ENCODE assay signal across 8 mouse cellular contexts in genomic region chr9:58203516-58204447, GRCm38 (mm10). TPM values are rescaled to one million over a fixed set of nuclear protein-coding genes. Genes with fewer than 3 reads are reported as not detected.
DNase-seq lines count a peak whose midpoint lies in the region; ATAC-seq and TF ChIP-seq lines count a peak whose summit lies in the region.

Gene Islr (minus strand): TSS chr9:58204306.
Gene Islr2 (minus strand): TSS chr9:58204319.

- peaks cover 6% of the 10 kb centered on the region; the same call in 1 of the 2 replicates for H3K4me1 ChIP-seq in heart, postnatal 0 days (ENCODE audit: control insufficient read depth, insufficient read depth)
- H3K4me1 ChIP-seq in liver, postnatal 0 days (ENCODE audit: insufficient read depth): no peaks in the 10 kb centered on the region; the same call in 1 of the 2 replicates
- peaks cover 23% of the 10 kb centered on the region for H3K4me1 ChIP-seq in neural tube, embryonic 12.5 days

- peak; percentile 53 for TF ChIP-seq CTCF in heart, postnatal 0 days (IDR thresholded peaks at IDR 0.05; ENCODE audit: low read depth)
- peak; percentile 63 for TF ChIP-seq CTCF in liver, postnatal 0 days (IDR thresholded peaks at IDR 0.05; ENCODE audit: low read depth)

- H3K27ac ChIP-seq in heart, postnatal 0 days (ENCODE audit: low read depth): no peak within 1 kb of the TSS
- no peak within 1 kb of the TSS for H3K27ac ChIP-seq in liver, postnatal 0 days (ENCODE audit: low read depth)
- no peak within 1 kb of the TSS for H3K27ac ChIP-seq in neural tube, embryonic 12.5 days

- 4% methylated on average over 42 of the region's 42 CpGs for WGBS in heart, postnatal 0 days
- WGBS in liver, postnatal 0 days (ENCODE audit: insufficient replicate concordance): 3% methylated on average over 42 of the region's 42 CpGs
- under 1% methylated on average over 42 of the region's 42 CpGs for WGBS in neural tube, embryonic 12.5 days

- H3K36me3 ChIP-seq in heart, postnatal 0 days (replicated peaks; ENCODE audit: control insufficient read depth, insufficient read depth, low read length): no peaks in the 10 kb centered on the region
- H3K36me3 ChIP-seq in liver, postnatal 0 days (replicated peaks; ENCODE audit: insufficient read depth, low read length): no peaks in the 10 kb centered on the region
- no peaks in the 10 kb centered on the region for H3K36me3 ChIP-seq in neural tube, embryonic 12.5 days

- peak; percentile 27 to 51 for DNase-seq in CD8-positive naive resting alpha-beta T cell, adult 2 months (ENCODE audit: low read depth in 2 of 2, low spot score in 2 of 2)
- peak; percentile 81 for DNase-seq in adrenal gland, postnatal 14 days
- peak; percentile 50 for DNase-seq in heart, postnatal 0 days (ENCODE audit: low spot score)
- DNase-seq in kidney, postnatal 14 days: peak; percentile 86
- peak; percentile 74 for DNase-seq in liver, postnatal 0 days
- peak; percentile 59 for DNase-seq in thymus, postnatal 25 days

- H3K27me3 ChIP-seq in heart, postnatal 0 days (ENCODE audit: control insufficient read depth, insufficient read depth, low read length): peaks cover 53% of the 10 kb centered on the region
- peaks cover 63% of the 10 kb centered on the region for H3K27me3 ChIP-seq in liver, postnatal 0 days (ENCODE audit: insufficient read depth, low read length)
- peaks cover 52% of the 10 kb centered on the region for H3K27me3 ChIP-seq in neural tube, embryonic 12.5 days (replicated peaks)

- H3K4me3 ChIP-seq in heart, postnatal 0 days (ENCODE audit: low read depth, low read length): peak within 1 kb of the TSS; percentile 47
- H3K4me3 ChIP-seq in liver, postnatal 0 days (ENCODE audit: low read depth, low read length): peak within 1 kb of the TSS; percentile 52
- peak within 1 kb of the TSS; percentile 24 for H3K4me3 ChIP-seq in neural tube, embryonic 12.5 days

- H3K9me3 ChIP-seq in heart, postnatal 0 days (replicated peaks; ENCODE audit: control insufficient read depth, low read length): no peaks in the 10 kb centered on the region
- H3K9me3 ChIP-seq in liver, postnatal 0 days (ENCODE audit: low read length): no peaks in the 10 kb centered on the region
- H3K9me3 ChIP-seq in neural tube, embryonic 12.5 days: no peaks in the 10 kb centered on the region

- H3K9ac ChIP-seq in heart, postnatal 0 days (replicated peaks; ENCODE audit: low read depth, low read length): no peak within 1 kb of the TSS
- H3K9ac ChIP-seq in liver, postnatal 0 days (replicated peaks): no peak within 1 kb of the TSS
- H3K9ac ChIP-seq in neural tube, embryonic 12.5 days: peak within 1 kb of the TSS; percentile 36

- peak; percentile 86 for ATAC-seq in erythroid progenitor cell, adult 5-6 weeks (replicated peaks; ENCODE audit: low FRiP score, poor library complexity, severe bottlenecking)
- peak; percentile 79 for ATAC-seq in heart, postnatal 0 days (ENCODE audit: insufficient read depth, low read depth)
- ATAC-seq in liver, postnatal 0 days: peak; percentile 79
- ATAC-seq in neural tube, embryonic 12.5 days (ENCODE audit: low FRiP score, low read depth): peak; percentile 72

- no peak for TF ChIP-seq EP300 in heart, postnatal 0 days (IDR thresholded peaks at IDR 0.05; ENCODE audit: low read depth)
- TF ChIP-seq EP300 in liver, postnatal 0 days (IDR thresholded peaks at IDR 0.05; ENCODE audit: low read depth): no peak

- H3K4me2 ChIP-seq in heart, postnatal 0 days (ENCODE audit: low read depth, low read length): peak within 1 kb of the TSS; percentile 66
- H3K4me2 ChIP-seq in liver, postnatal 0 days (ENCODE audit: low read depth, low read length): peak within 1 kb of the TSS; percentile 77
- H3K4me2 ChIP-seq in neural tube, embryonic 12.5 days (replicated peaks): peak within 1 kb of the TSS; percentile 57

RNA-seq across cellular contexts. Expression of gene Islr, which starts in this region (rescaled TPM):
- total RNA-seq in adrenal gland, postnatal 14 days (2021): 28.0 and 29.1 TPM in 2 replicates
- total RNA-seq in erythroid progenitor cell, adult 5-6 weeks (2015; ENCODE audit: low replicate concordance): 0.72 TPM in 1 of 2 replicates, not detected in the other
- 0.26 and 0.30 TPM in 2 replicates for total RNA-seq in erythroid progenitor cell, adult 5-6 weeks (2017; ENCODE audit: low replicate concordance)
- total RNA-seq in heart, postnatal 0 days (2014; rRNA removed; ENCODE audit: low replicate concordance): 21.1 and 39.9 TPM in 2 replicates
- polyA plus RNA-seq in heart, postnatal 0 days (2015; fragmentation: Nextera tagmentation; extraction: Ambion mirVana): 14.4 and 16.3 TPM in 2 replicates
- 2.9 and 3.0 TPM in 2 replicates for polyA plus RNA-seq in liver, postnatal 0 days (2015; fragmentation: Nextera tagmentation; extraction: Ambion mirVana)
- 48.7 and 51.6 TPM in 2 replicates for polyA plus RNA-seq in neural tube, embryonic 12.5 days (2016; fragmentation: Nextera tagmentation; extraction: Ambion mirVana)

RNA-seq across cellular contexts. Expression of gene Islr2, which starts in this region (rescaled TPM):
- total RNA-seq in adrenal gland, postnatal 14 days (2021): 2.2 and 6.2 TPM in 2 replicates
- total RNA-seq in erythroid progenitor cell, adult 5-6 weeks (2015; ENCODE audit: low replicate concordance): 0.42 TPM in 1 of 2 replicates, not detected in the other
- total RNA-seq in erythroid progenitor cell, adult 5-6 weeks (2017; ENCODE audit: low replicate concordance): 0.23 TPM in 1 of 2 replicates, not detected in the other
- 0.69 and 0.89 TPM in 2 replicates for total RNA-seq in heart, postnatal 0 days (2014; rRNA removed; ENCODE audit: low replicate concordance)
- 0.08 TPM in 1 of 2 replicates, not detected in the other for polyA plus RNA-seq in heart, postnatal 0 days (2015; fragmentation: Nextera tagmentation; extraction: Ambion mirVana)
- polyA plus RNA-seq in liver, postnatal 0 days (2015; fragmentation: Nextera tagmentation; extraction: Ambion mirVana): not detected in 2 replicates
- 13.8 and 15.4 TPM in 2 replicates for polyA plus RNA-seq in neural tube, embryonic 12.5 days (2016; fragmentation: Nextera tagmentation; extraction: Ambion mirVana)

Comparison
In these comparisons a context has a peak if more than half of its experiments do, and no peak if none do; other contexts are left out.
1. RNA of gene Islr (total RNA-seq): 21.1 to 39.9 TPM in heart, postnatal 0 days and 28.0 to 29.1 TPM in adrenal gland, postnatal 14 days; 0.26 to 0.72 TPM in erythroid progenitor cell, adult 5-6 weeks; every median in the first group is over 10 times any median in the second.
2. RNA of gene Islr2 (polyA plus RNA-seq): 13.8 to 15.4 TPM in neural tube, embryonic 12.5 days; 0.08 TPM in heart, postnatal 0 days and not detected in liver, postnatal 0 days; every median in the first group is over 10 times any median in the second.
3. Peak in ATAC-seq in erythroid progenitor cell, adult 5-6 weeks; RNA of the genes that start here not detected or under 1 TPM.
4. Peak in every context shown above with its lines, with median percentiles within 50 percentile points of each other: DNase-seq, ATAC-seq, H3K4me2 ChIP-seq and H3K4me3 ChIP-seq.